Mouse (Mus musculus): ENCODE data around the gene Coq10b.

DNA sequence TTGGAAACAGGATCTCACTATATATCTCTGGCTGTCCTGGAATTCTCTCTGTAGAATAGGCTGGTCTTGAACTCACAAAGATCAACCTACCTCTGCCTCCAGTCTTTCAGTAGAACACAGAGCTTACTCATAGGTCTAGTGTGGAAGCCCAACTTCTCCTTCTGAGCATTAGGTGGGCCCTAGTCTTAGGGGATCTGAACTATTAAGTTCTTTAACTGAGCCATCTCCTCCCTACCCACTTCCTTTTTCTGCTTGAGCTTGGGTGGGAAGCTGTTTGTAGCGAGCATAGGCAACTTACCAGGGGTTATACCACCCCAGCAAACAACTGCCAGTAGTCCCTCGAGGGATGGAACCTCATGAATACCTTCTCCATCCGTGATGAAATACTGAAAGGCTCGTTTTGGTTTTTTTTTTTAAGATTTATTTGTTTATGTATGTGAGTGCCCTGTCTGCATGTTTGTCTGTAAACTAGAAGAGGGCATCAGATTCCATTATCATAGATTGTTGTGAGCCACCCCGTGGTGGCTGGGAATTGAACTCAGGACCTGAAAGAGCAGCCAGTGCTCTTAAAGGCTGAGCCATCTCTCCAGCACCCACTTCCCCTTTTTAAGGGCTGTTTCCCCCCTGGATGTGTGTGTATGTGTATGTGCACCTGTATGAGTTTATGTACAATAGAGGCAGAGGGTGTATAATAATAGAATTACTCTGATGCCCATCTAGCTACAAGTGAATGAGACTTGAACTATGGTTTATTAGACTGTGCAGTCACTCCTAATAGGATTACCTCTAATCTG, 2.9 kb downstream of the Coq10b start:
- TF ChIP-seq CTCF (IDR thresholded peaks at IDR 0.05; ENCODE audit: low read depth) = no peak
- no peak for TF ChIP-seq EP300 (IDR thresholded peaks at IDR 0.05; ENCODE audit: low read depth)
